Mouse (Mus musculus): Measurements from ENCODE around the gene Abl2.
A peak's percentile ranks its signal among the peaks of the same experiment; 100 is the strongest.

- TF ChIP-seq POLR2A (IDR thresholded peaks at IDR 0.05; ENCODE audit: extremely low read depth, insufficient read depth, low read length) (no peak), CTCF (IDR thresholded peaks at IDR 0.05; ENCODE audit: low read depth, low read length) (peak; percentile 50)
Measured at GRCm38 (mm10) chr1:156566132-156566531, 7.5 kb downstream of the Abl2 start.

Data from liver, adult 2 months (tissue).